In genomic region chr3:28780511-28780910, GRCm38 (mm10) we compare ENCODE assay signal across 9 mouse cellular contexts. TPM values are rescaled to one million over a fixed set of nuclear protein-coding genes. Genes with fewer than 3 reads are reported as not detected.
A peak's percentile ranks its signal among the peaks of the same experiment; 100 is the strongest.
DNase-seq lines count a peak whose midpoint lies in the region; ATAC-seq and TF ChIP-seq lines count a peak whose summit lies in the region.
"Had no signal": no experiment of that assay in that cellular context is flagged by ENCODE, and none has a peak within 500 bp of the region (broad histone marks: within the 10 kb centered on the region; RNA-seq: fewer than 3 reads in every experiment).

No protein-coding gene starts in this region.

- no peak overlapping the region for H3K9ac ChIP-seq in embryonic facial prominence, embryonic 13.5 days
- H3K9ac ChIP-seq in intestine, embryonic 15.5 days = no peak overlapping the region
- no peak overlapping the region for H3K9ac ChIP-seq in midbrain, postnatal 0 days (replicated peaks; ENCODE audit: low read length, poor library complexity, severe bottlenecking)

- no peak for ATAC-seq in embryonic facial prominence, embryonic 13.5 days (ENCODE audit: insufficient number of reproducible peaks, insufficient read depth, low FRiP score, low TSS enrichment, low read depth)
- peak; percentile 15; the same call in 1 of the 2 replicates for ATAC-seq in intestine, embryonic 15.5 days
- ATAC-seq in midbrain, postnatal 0 days (ENCODE audit: low FRiP score) = peak; percentile 5; the same call in 1 of the 2 replicates

- H3K4me2 ChIP-seq in embryonic facial prominence, embryonic 13.5 days = peak overlapping the region; percentile 96
- H3K4me2 ChIP-seq in intestine, embryonic 15.5 days (replicated peaks) = peak overlapping the region; percentile 99
- peak overlapping the region; percentile 82 for H3K4me2 ChIP-seq in midbrain, postnatal 0 days (ENCODE audit: low read depth, low read length, poor library complexity, severe bottlenecking)

- TF ChIP-seq CTCF in midbrain, postnatal 0 days (IDR thresholded peaks at IDR 0.05) = no peak

- H3K36me3 ChIP-seq in embryonic facial prominence, embryonic 13.5 days = no peaks in the 10 kb centered on the region
- H3K36me3 ChIP-seq in intestine, embryonic 15.5 days = no peaks in the 10 kb centered on the region
- no peaks in the 10 kb centered on the region for H3K36me3 ChIP-seq in midbrain, postnatal 0 days (ENCODE audit: insufficient read depth, low read length)

- H3K27me3 ChIP-seq in embryonic facial prominence, embryonic 13.5 days = no peaks in the 10 kb centered on the region
- H3K27me3 ChIP-seq in intestine, embryonic 15.5 days (replicated peaks) = no peaks in the 10 kb centered on the region
- no peaks in the 10 kb centered on the region for H3K27me3 ChIP-seq in midbrain, postnatal 0 days (ENCODE audit: insufficient read depth, low read length)
- H3K27me3 ChIP-seq: Patski had no signal

- peaks cover 7% of the 10 kb centered on the region; the same call in 1 of the 2 replicates for H3K4me1 ChIP-seq in embryonic facial prominence, embryonic 13.5 days
- H3K4me1 ChIP-seq in intestine, embryonic 15.5 days (replicated peaks) = peaks cover 4% of the 10 kb centered on the region; the same call in 1 of the 2 replicates
- H3K4me1 ChIP-seq in midbrain, postnatal 0 days (ENCODE audit: insufficient read depth, low read length) = no peaks in the 10 kb centered on the region

- peak; percentile 62 for DNase-seq in kidney, adult 9 months
- DNase-seq in kidney, adult 18-20 months = no peak
- DNase-seq in midbrain, postnatal 0 days (ENCODE audit: low spot score) = no peak
- DNase-seq in layer of hippocampus, adult 9-10 months (ENCODE audit: low spot score) = no peak
- no peak for DNase-seq in embryo, embryonic 10.5 days (ENCODE audit: low spot score)
- DNase-seq in urinary bladder, adult 18-20 months (ENCODE audit: low spot score in 2 of 2) = no peak

- WGBS in embryonic facial prominence, embryonic 13.5 days = 74% methylated on average over 9 of the region's 9 CpGs
- WGBS in intestine, embryonic 15.5 days = 76% methylated on average over 9 of the region's 9 CpGs
- WGBS in midbrain, postnatal 0 days = 71% methylated on average over 9 of the region's 9 CpGs

- H3K4me3 ChIP-seq in embryonic facial prominence, embryonic 13.5 days = peak overlapping the region; percentile 82
- H3K4me3 ChIP-seq in intestine, embryonic 15.5 days (replicated peaks) = peak overlapping the region; percentile 68
- peak overlapping the region; percentile 60 for H3K4me3 ChIP-seq in midbrain, postnatal 0 days (ENCODE audit: low read depth, low read length)

- H3K27ac ChIP-seq in embryonic facial prominence, embryonic 13.5 days = no peak overlapping the region
- no peak overlapping the region for H3K27ac ChIP-seq in intestine, embryonic 15.5 days
- no peak overlapping the region for H3K27ac ChIP-seq in midbrain, postnatal 0 days (ENCODE audit: low read depth, low read length)

- no peaks in the 10 kb centered on the region for H3K9me3 ChIP-seq in embryonic facial prominence, embryonic 13.5 days
- H3K9me3 ChIP-seq in intestine, embryonic 15.5 days = no peaks in the 10 kb centered on the region
- no peaks in the 10 kb centered on the region for H3K9me3 ChIP-seq in midbrain, postnatal 0 days (ENCODE audit: low read length)

RNA-seq across cellular contexts. Expression of gene Eif5a2, which starts 0.6 kb away (rescaled TPM):
- polyA plus RNA-seq in embryonic facial prominence, embryonic 13.5 days (2015; fragmentation: Nextera tagmentation; extraction: Ambion mirVana) = 8.4 and 9.8 TPM in 2 replicates
- 3.8 and 4.9 TPM in 2 replicates for polyA plus RNA-seq in intestine, embryonic 15.5 days (2015; fragmentation: Nextera tagmentation; extraction: Ambion mirVana)
- total RNA-seq in midbrain, postnatal 0 days (2014; rRNA removed) = 23.7 and 24.5 TPM in 2 replicates
- polyA plus RNA-seq in midbrain, postnatal 0 days (2015; fragmentation: Nextera tagmentation; extraction: Ambion mirVana) = 9.0 and 9.2 TPM in 2 replicates

RNA-seq across cellular contexts. Expression of gene Rpl22l1, which starts 24.7 kb away (rescaled TPM):
- 472 and 510 TPM in 2 replicates for polyA plus RNA-seq in embryonic facial prominence, embryonic 13.5 days (2015; fragmentation: Nextera tagmentation; extraction: Ambion mirVana)
- polyA plus RNA-seq in intestine, embryonic 15.5 days (2015; fragmentation: Nextera tagmentation; extraction: Ambion mirVana) = 398 and 497 TPM in 2 replicates
- total RNA-seq in midbrain, postnatal 0 days (2014; rRNA removed) = 171 and 369 TPM in 2 replicates
- 349 and 376 TPM in 2 replicates for polyA plus RNA-seq in midbrain, postnatal 0 days (2015; fragmentation: Nextera tagmentation; extraction: Ambion mirVana)
